Mouse (Mus musculus) embryonic facial prominence, embryonic 10.5 days (tissue): Measurements from ENCODE around the gene Igf2bp3. TPM values are rescaled to one million over a fixed set of nuclear protein-coding genes. Genes with fewer than 3 reads are reported as not detected.
"Not testable (repeated sequence)": the region's sequence is repeated elsewhere in the genome, so short reads cannot be mapped to it uniquely, and the experiment has no call there.

Source experiments
- DNase-seq: peaks from one replicate; pipeline ENCODE4 v3.0.0-alpha.2; 2017; ENCODE audit warnings: low spot score
- H3K27ac ChIP-seq: fragments of 300-500 bp; sonication (generic); replicated peaks from 2 replicates; pipeline ENCODE4 v1.5.1; 2016; ENCODE audit warnings: mild to moderate bottlenecking
- H3K27me3 ChIP-seq: fragments of 300-500 bp; sonication (generic); replicated peaks from 2 replicates; pipeline ENCODE4 v1.6.1; 2016; ENCODE audit warnings: low read depth, mild to moderate bottlenecking; ENCODE audit not compliant: poor library complexity, severe bottlenecking
- H3K36me3 ChIP-seq: fragments of 300-500 bp; sonication (generic); replicated peaks from 2 replicates; pipeline ENCODE4 v1.6.1; 2016; ENCODE audit warnings: mild to moderate bottlenecking, moderate library complexity
- H3K4me1 ChIP-seq: fragments of 300-500 bp; sonication (generic); 2 replicates; pipeline ENCODE4 v1.6.1; 2016
- H3K4me3 ChIP-seq: fragments of 300-500 bp; sonication (generic); 2 replicates; pipeline ENCODE4 v1.5.1; 2016; ENCODE audit warnings: mild to moderate bottlenecking, moderate library complexity
- H3K9me3 ChIP-seq: fragments of 300-500 bp; sonication (generic); 2 replicates; pipeline ENCODE4 v1.6.1; 2016; ENCODE audit warnings: mild to moderate bottlenecking
- WGBS: fragments of 180-500 bp; shearing (Covaris S2); methylation state at CpG from one replicate; pipeline ENCODE4 v1.1.7; 2016; 5-methylcytosine and 5-hydroxymethylcytosine counted together
- polyA plus RNA-seq: library from polyadenylated mRNA; unstranded; fragments of >200 nt; fragmentation: Nextera tagmentation; extraction: Ambion mirVana; gene quantifications from 2 replicates; pipeline ENCODE4 v1.2.1, GENCODE M21; 2016

The Igf2bp3 gene
- 159 TPM in 2 replicates for polyA plus RNA-seq

DNA sequence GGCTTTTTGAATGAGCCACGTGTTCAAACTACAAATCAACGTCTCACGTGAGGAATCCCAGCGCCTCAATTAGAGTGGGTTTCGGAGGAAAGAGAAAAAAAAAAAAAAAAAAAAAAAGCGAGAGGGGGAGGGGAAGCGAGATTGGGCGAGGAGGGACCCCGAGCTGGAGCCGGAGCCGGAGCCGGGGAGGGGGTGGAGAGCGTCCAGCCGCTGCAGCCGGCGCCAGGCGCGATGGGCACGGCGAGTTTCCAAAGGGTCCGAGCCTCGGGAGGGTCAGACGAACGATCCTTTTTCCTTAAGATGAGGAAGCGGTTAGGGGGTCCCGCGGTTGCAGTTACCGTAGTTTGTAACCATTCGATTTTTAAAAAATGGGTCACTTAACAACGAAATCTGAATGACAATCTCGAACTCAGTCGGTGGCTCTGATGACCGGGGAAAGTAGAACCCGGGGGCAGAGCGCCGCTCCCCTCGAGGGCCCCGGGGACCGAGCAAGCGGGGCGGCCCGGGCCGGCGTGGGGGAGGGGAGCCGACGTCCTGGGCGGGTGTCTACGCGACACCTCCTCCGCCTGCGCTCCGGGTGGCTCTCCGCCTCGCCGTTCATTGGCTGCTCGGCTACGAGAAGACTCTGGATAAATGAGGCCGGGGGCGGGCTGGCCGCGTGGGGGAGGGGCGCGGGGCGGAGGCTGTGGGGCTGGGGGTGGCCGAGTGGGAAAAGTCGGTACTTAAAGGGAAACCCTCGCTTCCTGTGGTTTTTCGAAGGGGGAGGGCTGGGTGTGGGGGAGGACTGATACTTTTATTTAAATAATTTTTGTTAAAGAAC is at the start of gene Igf2bp3:
Gene Igf2bp3 (minus strand): TSS at position 30 of the 820 bp plus-strand sequence.
- DNase-seq: peak; percentile 99
- H3K4me3 ChIP-seq: peak within 1 kb of the TSS; percentile 100
- no peaks in the 10 kb centered on the region for H3K9me3 ChIP-seq
- no peaks in the 10 kb centered on the region for H3K27me3 ChIP-seq
- H3K27ac ChIP-seq: peak within 1 kb of the TSS; percentile 99
- peaks cover 36% of the 10 kb centered on the region for H3K4me1 ChIP-seq
- peaks cover 3% of the 10 kb centered on the region; the same call in 1 of the 2 replicates for H3K36me3 ChIP-seq
- under 1% methylated on average over 67 of the region's 68 CpGs for WGBS

DNA sequence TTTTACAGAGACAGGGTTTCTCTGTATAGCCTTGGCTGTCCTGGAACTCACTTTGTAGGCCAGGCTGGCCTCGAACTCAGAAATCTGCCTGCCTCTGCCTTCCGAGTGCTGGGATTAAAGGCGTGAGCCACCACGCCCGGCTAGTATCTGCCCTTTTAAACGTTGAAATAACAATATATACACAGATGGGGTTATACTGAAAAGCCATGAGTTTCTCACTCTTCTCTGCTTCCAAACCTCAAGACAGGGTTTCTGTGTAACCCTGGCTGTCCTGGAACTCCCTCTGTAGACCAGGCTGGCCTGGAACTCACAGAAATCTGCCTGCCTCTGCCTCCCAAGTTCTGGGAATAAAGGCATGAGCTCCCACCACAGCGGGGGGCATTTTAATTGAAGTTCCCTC is 49.7 kb upstream of the Igf2bp3 start:
- Histone ChIP-seq H3K27ac (peak overlapping the region; percentile 99), H3K4me1 (peaks cover 25% of the 10 kb centered on the region)
- not testable (repeated sequence) for H3K4me3 ChIP-seq, H3K36me3 ChIP-seq, H3K27me3 ChIP-seq, DNase-seq, H3K9me3 ChIP-seq
- 88% methylated on average over 7 of the region's 7 CpGs for WGBS

DNA sequence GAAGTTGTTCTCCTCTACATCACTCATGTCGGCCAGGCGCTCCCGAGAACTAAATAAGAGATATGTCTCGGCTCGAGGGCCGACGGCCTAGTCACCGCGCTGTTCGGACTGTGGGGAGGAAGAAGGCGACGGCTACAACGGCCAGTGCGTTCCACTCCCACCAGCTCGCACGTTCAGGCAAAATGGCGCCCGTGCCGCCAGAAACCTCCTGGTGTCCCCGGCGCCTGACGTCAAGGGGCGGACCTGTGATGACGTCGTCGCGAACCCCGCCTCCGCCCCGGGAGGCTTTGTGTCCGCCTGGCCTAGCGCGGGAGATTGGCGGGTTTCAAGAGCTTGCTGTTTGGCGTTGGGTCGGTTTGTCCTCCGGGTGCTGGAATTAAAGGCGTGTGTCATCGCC is 49.1 kb upstream of the Igf2bp3 start, which contains the start of gene Tra2a:
Gene Tra2a (minus strand): TSS at position 187 of the 397 bp plus-strand sequence.
- H3K27ac ChIP-seq: peak within 1 kb of the TSS; percentile 99
- H3K36me3 ChIP-seq: peaks cover 4% of the 10 kb centered on the region
- peak within 1 kb of the TSS; percentile 98 for H3K4me3 ChIP-seq
- no peaks in the 10 kb centered on the region for H3K9me3 ChIP-seq
- H3K4me1 ChIP-seq: peaks cover 25% of the 10 kb centered on the region
- WGBS: under 1% methylated on average over 39 of the region's 39 CpGs
- no peaks in the 10 kb centered on the region for H3K27me3 ChIP-seq
- DNase-seq: peak; percentile 98

DNA sequence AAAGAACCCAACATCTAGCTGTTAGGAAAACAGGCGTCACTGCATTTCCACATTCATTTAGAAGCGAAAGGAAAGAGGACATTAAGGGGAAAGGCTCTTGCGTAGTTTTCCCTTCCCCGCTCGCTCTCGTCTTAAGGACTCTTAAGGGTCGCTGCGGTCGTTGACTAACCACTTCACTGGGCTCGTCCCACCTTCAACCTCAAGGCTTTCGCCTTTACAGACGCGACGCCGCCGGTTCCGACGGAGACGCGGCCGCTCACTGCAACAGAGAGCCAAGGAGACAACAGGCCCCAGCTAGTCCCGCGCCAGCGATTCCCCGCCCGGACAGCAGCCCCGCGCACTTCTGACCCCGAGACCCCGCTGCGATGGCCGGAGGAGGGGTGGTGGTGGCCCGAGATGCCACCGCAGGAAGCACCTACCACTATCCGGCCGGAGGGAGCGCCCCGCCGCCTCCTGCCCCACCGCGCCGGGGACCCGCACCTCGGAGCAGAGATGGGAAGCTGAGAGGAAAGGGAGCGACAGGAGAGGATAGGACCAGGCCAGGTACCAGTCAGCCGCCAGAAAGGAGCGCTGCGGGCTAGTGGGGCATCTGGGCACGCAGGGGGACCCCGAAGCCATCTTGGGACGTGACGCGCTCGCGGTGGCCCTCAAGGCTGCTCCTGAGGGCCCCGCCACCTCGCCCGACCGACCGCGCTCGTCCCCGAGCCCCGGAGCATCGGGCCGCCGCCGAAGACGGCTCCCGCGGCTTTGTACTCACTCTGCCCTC is 48.5 kb upstream of the Igf2bp3 start:
- peaks cover 25% of the 10 kb centered on the region for H3K4me1 ChIP-seq
- no peaks in the 10 kb centered on the region for H3K27me3 ChIP-seq
- H3K36me3 ChIP-seq: peaks cover 10% of the 10 kb centered on the region
- under 1% methylated on average over 71 of the region's 71 CpGs for WGBS
- peak; percentile 65 for DNase-seq
- peak overlapping the region; percentile 99 for H3K27ac ChIP-seq
- H3K4me3 ChIP-seq: peak overlapping the region; percentile 98
- H3K9me3 ChIP-seq: no peaks in the 10 kb centered on the region

DNA sequence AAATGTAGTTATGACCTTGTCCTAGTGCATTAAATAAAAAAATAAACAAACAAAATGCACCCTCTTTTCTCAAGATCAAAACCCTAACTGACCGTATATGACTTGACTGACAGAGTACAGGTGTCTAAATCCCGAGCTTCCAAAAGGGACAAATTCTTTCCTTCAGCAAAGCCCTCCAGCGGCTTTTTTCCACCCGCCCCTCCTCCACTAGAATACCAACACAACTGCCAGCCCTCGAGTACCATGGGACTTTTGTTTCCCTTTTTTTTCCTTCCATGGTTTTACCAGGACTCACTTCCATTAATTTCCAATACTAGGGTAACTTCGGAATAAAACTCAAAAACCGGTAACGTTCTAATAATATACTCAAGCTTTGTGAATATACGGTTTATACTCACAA is 47.7 kb upstream of the Igf2bp3 start:
- Histone ChIP-seq H3K27ac (peak overlapping the region; percentile 99), H3K27me3 (no peaks in the 10 kb centered on the region), H3K36me3 (peaks cover 15% of the 10 kb centered on the region), H3K4me1 (peaks cover 25% of the 10 kb centered on the region), H3K9me3 (no peaks in the 10 kb centered on the region), H3K4me3 (peak overlapping the region; percentile 98)
- peak; percentile 50 for DNase-seq
- 2% methylated on average over 9 of the region's 9 CpGs for WGBS

DNA sequence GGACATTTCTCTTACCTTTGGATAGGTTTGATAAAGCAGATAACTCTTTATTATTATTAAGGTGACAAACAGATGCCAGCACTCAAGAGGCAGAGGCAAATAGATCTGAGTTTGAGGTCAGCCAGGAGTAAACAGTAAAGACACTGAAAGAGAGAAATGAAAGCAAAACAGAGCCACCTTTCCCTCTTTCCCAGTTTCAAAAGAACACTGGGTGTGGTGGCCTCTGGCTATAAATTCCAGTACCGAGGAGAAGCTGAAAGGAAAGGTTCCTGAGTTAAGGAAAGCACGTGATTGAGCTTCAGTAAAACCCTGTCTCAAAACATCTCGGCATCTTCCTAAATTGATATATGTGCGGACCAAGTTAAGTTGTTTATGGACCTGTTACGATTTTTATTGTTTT is 45.0 kb upstream of the Igf2bp3 start:
- no peaks in the 10 kb centered on the region for H3K9me3 ChIP-seq
- peaks cover 19% of the 10 kb centered on the region for H3K36me3 ChIP-seq
- peaks cover 25% of the 10 kb centered on the region for H3K4me1 ChIP-seq
- WGBS: 54% methylated on average over 5 of the region's 5 CpGs
- no peak overlapping the region for H3K4me3 ChIP-seq
- no peaks in the 10 kb centered on the region for H3K27me3 ChIP-seq
- H3K27ac ChIP-seq: no peak overlapping the region
- no peak for DNase-seq

DNA sequence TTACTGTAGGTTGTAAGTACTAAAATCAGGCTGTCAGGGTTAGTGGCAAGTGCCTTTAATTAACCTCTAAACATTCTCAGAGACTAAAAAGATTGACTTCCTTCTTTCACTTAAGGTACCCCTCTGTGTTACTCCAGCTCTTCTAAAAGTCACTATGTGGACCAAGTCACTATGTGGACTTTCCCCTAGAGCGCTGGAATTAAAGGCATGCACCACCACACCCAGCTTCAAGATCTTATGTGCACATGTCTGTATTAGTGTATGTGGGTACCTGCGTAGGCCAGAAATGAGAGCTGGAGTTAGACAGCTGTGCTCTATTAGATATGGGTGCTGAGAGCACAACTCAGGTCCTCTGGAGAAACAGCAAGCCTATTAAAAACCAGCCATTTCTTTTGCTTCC is 43.1 kb upstream of the Igf2bp3 start:
- 92% methylated on average over 2 of the region's 2 CpGs for WGBS
- no peak for DNase-seq
- Histone ChIP-seq H3K36me3 (peaks cover 20% of the 10 kb centered on the region), H3K4me3 (no peak overlapping the region), H3K27me3 (no peaks in the 10 kb centered on the region), H3K9me3 (no peaks in the 10 kb centered on the region), H3K4me1 (peaks cover 25% of the 10 kb centered on the region), H3K27ac (no peak overlapping the region)

DNA sequence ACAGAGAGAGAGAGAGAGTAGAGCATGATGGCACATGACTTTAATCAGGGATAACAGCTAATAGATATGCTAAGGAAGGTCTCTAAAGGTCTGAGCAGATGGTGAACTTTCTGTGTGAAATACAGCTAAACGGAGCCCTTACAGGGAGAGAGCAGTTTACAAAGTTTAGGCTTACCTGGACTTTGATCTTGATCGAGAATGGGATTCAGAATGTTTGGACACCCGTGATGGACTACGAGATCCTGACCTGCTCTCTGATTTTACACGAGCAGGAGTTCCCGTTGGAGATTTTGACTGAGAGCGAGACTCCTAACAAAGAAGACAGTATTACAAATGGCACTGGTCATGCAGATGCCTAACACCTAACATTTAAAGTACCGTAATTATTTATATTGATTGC is 37.5 kb upstream of the Igf2bp3 start:
- 95% methylated on average over 8 of the region's 8 CpGs for WGBS
- H3K36me3 ChIP-seq: peaks cover 61% of the 10 kb centered on the region
- no peak overlapping the region for H3K27ac ChIP-seq
- no peak for DNase-seq
- no peaks in the 10 kb centered on the region for H3K9me3 ChIP-seq
- H3K4me3 ChIP-seq: no peak overlapping the region
- H3K27me3 ChIP-seq: no peaks in the 10 kb centered on the region
- no peaks in the 10 kb centered on the region for H3K4me1 ChIP-seq

DNA sequence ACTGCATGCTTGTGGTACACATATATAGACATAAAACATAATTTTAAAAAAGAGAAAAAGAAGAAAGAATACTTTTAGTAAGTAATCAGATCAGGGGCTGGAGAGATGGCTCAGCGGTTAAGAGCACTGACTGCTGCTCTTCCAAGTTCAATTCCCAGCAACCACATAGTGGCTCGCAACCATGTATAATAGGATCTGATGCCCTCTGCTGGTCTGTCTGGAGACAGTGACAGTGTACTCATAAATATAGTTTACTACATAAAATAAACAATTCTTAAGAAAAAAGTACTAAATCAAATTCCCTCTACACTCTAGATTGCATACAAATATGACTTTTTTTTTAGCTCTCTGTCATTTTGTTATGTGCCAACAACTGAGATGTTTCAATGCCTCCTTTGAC is 36.4 kb upstream of the Igf2bp3 start:
- no peak overlapping the region for H3K27ac ChIP-seq
- no peak overlapping the region for H3K4me3 ChIP-seq
- no peaks in the 10 kb centered on the region for H3K9me3 ChIP-seq
- no peaks in the 10 kb centered on the region for H3K4me1 ChIP-seq
- H3K36me3 ChIP-seq: peaks cover 68% of the 10 kb centered on the region
- no peaks in the 10 kb centered on the region for H3K27me3 ChIP-seq
- WGBS: 94% methylated on average over 2 of the region's 2 CpGs
- DNase-seq: no peak

DNA sequence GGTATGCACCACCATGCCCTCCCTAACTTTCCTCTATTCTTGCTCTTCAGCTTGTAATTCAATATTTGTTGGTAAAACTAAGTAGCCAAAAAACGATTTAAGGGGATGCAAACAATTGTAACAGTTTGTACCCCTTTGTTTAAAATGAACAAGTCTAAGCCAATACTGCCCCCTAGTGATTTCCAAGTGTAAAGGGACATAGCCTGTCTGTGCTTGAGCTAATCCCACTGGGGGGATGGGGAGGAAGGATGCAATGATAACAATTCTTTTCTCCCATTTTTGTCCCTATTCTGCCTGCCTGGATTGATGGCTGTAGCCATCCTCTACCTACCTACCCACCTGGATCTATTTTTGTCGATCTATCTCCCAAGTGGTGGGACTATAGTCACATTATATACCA is 32.5 kb upstream of the Igf2bp3 start:
- Histone ChIP-seq H3K4me3 (no peak overlapping the region), H3K36me3 (peaks cover 100% of the 10 kb centered on the region), H3K27me3 (no peaks in the 10 kb centered on the region), H3K4me1 (no peaks in the 10 kb centered on the region), H3K27ac (no peak overlapping the region), H3K9me3 (no peaks in the 10 kb centered on the region)
- DNase-seq: no peak
- WGBS: 69% methylated on average over 2 of the region's 2 CpGs

DNA sequence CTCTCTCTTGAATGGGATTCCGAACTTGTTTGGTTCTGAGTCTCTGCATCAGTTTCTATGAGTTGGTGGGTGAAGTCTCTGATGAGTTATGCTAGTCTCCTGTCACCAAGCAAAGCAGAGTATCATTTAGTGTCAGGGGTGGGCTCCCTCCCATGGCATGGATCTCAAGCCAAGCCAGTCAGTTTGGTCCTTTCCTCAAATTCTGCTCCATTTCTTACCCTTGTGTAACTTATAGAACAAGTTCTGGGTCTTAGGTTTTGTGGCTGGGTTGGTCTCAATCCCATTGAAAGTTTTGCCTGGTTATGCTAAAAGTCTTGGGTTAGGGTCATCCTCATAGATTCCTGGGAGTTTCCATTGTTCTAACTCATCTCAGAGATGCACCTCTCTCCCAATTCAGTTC is 27.6 kb upstream of the Igf2bp3 start:
- Histone ChIP-seq H3K9me3 (no peaks in the 10 kb centered on the region), H3K4me3 (no peak overlapping the region), H3K4me1 (peaks cover 5% of the 10 kb centered on the region; the same call in 1 of the 2 replicates), H3K27me3 (no peaks in the 10 kb centered on the region), H3K27ac (no peak overlapping the region), H3K36me3 (peaks cover 69% of the 10 kb centered on the region)
- WGBS: 97% methylated on average over 1 of the region's 1 CpGs
- DNase-seq: no peak

DNA sequence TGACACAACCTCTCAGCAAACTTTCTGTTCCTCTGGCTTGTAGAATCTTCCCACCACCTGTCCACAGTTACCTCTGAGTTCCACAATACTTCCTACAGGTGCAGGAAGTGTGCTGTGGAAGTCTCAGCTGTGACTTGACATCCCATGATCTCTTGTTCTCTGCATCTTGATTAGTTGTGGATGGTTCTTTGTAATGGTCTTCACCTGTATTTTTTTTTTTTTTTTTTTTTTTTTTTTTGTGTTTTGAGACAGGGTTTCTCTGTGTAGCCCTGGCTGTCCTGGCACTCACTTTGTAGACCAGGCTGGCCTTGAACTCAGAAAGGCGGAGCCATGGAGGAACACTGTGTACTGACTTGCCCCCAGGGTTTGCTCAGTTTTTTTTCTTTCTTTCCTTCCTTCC is 26.8 kb upstream of the Igf2bp3 start:
- H3K27me3 ChIP-seq: no peaks in the 10 kb centered on the region
- H3K4me1 ChIP-seq: peaks cover 5% of the 10 kb centered on the region; the same call in 1 of the 2 replicates
- whole genome bisulfite sequencing: 94% methylated on average over 1 of the region's 1 CpGs
- H3K9me3 ChIP-seq: no peaks in the 10 kb centered on the region
- peaks cover 61% of the 10 kb centered on the region for H3K36me3 ChIP-seq
- DNase-seq: no peak
- no peak overlapping the region for H3K4me3 ChIP-seq
- no peak overlapping the region for H3K27ac ChIP-seq
